Mouse (Mus musculus): ENCODE data around the gene Nfu1. TPM values are rescaled to one million over a fixed set of nuclear protein-coding genes. Genes with fewer than 3 reads are reported as not detected.

Nfu1 gene
- total and polyA plus RNA-seq, 3 experiments, result 111 to 123 TPM; not detected in 1

- TF ChIP-seq MYC (IDR thresholded peaks at IDR 0.05; ENCODE audit: low read depth, low read length) (0 out of 2 replicates have a peak, but pooled peaks have one; percentile 27), POLR2AphosphoS2 (IDR thresholded peaks at IDR 0.05; ENCODE audit: low read length) (no peak), CTCF (IDR thresholded peaks at IDR 0.05 in 2 of 3, conservative IDR thresholded peaks at IDR 0.05 in 1 of 3; ENCODE audit: control insufficient read depth in 1 of 3, insufficient read depth in 1 of 3, low read depth in 2 of 3, low read length in 3 of 3, poor library complexity in 1 of 3, severe bottlenecking in 1 of 3) (peak; percentile 61 to 76 (median 70)), GATA1 (IDR thresholded peaks at IDR 0.05; ENCODE audit: low read depth, low read length) (no peak), E2F4 (IDR thresholded peaks at IDR 0.05; ENCODE audit: borderline replicate concordance, low read depth, low read length) (no peak)
Measured at GRCm38 (mm10) chr6:87016916-87017315, 7.9 kb downstream of the Nfu1 start (continued).

- Histone ChIP-seq H3K9ac (ENCODE audit: control insufficient read depth, low read depth, low read length, poor library complexity, severe bottlenecking) (no peak overlapping the region), H3K79me2 (ENCODE audit: control insufficient read depth, insufficient read depth, low read length, poor library complexity) (no peaks in the 10 kb centered on the region), H3K4me3 (ENCODE audit: control insufficient read depth in 1 of 2, insufficient read depth in 1 of 2, low read depth in 2 of 2, low read length in 2 of 2) (no peak overlapping the region), H3K27me3 (ENCODE audit: control insufficient read depth in 1 of 2, insufficient read depth in 2 of 2, low read length in 2 of 2) (no peaks in the 10 kb centered on the region), H3K4me1 (ENCODE audit: control insufficient read depth in 1 of 2, insufficient read depth in 2 of 2, low read length in 2 of 2) (no peaks in the 10 kb centered on the region), H3K27ac (ENCODE audit: control insufficient read depth, low read depth, low read length) (no peak overlapping the region), H3K9me3 (replicated peaks; ENCODE audit: insufficient read depth, low read length) (no peaks in the 10 kb centered on the region), H3K36me3 (ENCODE audit: control insufficient read depth in 1 of 2, insufficient read depth in 2 of 2, low read length in 2 of 2) (peaks cover 0 to 33% of the 10 kb centered on the region in 2 experiments; a peak in 2 of 4 replicates)
- TF ChIP-seq ZMIZ1 (IDR thresholded peaks at IDR 0.05; ENCODE audit: low read depth, low read length) (no peak), ETS1 (IDR thresholded peaks at IDR 0.05; ENCODE audit: low read depth, low read length) (no peak), SMC3 (IDR thresholded peaks at IDR 0.05; ENCODE audit: low read depth, low read length) (no peak), ELF1 (IDR thresholded peaks at IDR 0.05; ENCODE audit: low read depth, low read length) (no peak), MYB (IDR thresholded peaks at IDR 0.05; ENCODE audit: low read depth, low read length) (no peak), SIN3A (IDR thresholded peaks at IDR 0.05; ENCODE audit: low read length) (no peak), MYC (IDR thresholded peaks at IDR 0.05; ENCODE audit: low read depth, low read length) (no peak), ZKSCAN1 (IDR thresholded peaks at IDR 0.05; ENCODE audit: low read depth, low read length) (no peak), TCF12 (IDR thresholded peaks at IDR 0.05; ENCODE audit: low read depth, low read length) (no peak), MAX (IDR thresholded peaks at IDR 0.05; ENCODE audit: low read length) (no peak), GABPA (IDR thresholded peaks at IDR 0.05; ENCODE audit: low read depth, low read length) (no peak), POLR2AphosphoS5 (IDR thresholded peaks at IDR 0.05; ENCODE audit: borderline replicate concordance, low read depth, low read length) (no peak), MXI1 (IDR thresholded peaks at IDR 0.05; ENCODE audit: low read depth, low read length) (no peak), MAFK (IDR thresholded peaks at IDR 0.05; ENCODE audit: borderline replicate concordance, low read depth, low read length) (no peak)
- DNase-seq (ENCODE audit: low read depth, low spot score), result no peak
Measured at GRCm38 (mm10) chr6:87018874-87019273, 9.8 kb downstream of the Nfu1 start.

- no peaks in the 10 kb centered on the region for H3K9me3 ChIP-seq (replicated peaks; ENCODE audit: insufficient read depth, low read length)
- no peak for TF ChIP-seq MXI1 (IDR thresholded peaks at IDR 0.05; ENCODE audit: low read depth, low read length)
- TF ChIP-seq TCF12 (IDR thresholded peaks at IDR 0.05; ENCODE audit: low read depth, low read length), result no peak
- no peak for TF ChIP-seq MAFK (IDR thresholded peaks at IDR 0.05; ENCODE audit: borderline replicate concordance, low read depth, low read length)
- no peak overlapping the region for H3K4me3 ChIP-seq (ENCODE audit: control insufficient read depth in 1 of 2, insufficient read depth in 1 of 2, low read depth in 2 of 2, low read length in 2 of 2)
- no peak overlapping the region for H3K9ac ChIP-seq (ENCODE audit: control insufficient read depth, low read depth, low read length, poor library complexity, severe bottlenecking)
- H3K36me3 ChIP-seq (ENCODE audit: control insufficient read depth in 1 of 2, insufficient read depth in 2 of 2, low read length in 2 of 2), result peaks cover 3 to 32% of the 10 kb centered on the region in 2 experiments
- H3K4me1 ChIP-seq (ENCODE audit: control insufficient read depth in 1 of 2, insufficient read depth in 2 of 2, low read length in 2 of 2), result peaks cover under 1 to 1% of the 10 kb centered on the region in 2 experiments
- H3K79me2 ChIP-seq (ENCODE audit: control insufficient read depth, insufficient read depth, low read length, poor library complexity), result no peaks in the 10 kb centered on the region
- no peaks in the 10 kb centered on the region for H3K27me3 ChIP-seq (ENCODE audit: control insufficient read depth in 1 of 2, insufficient read depth in 2 of 2, low read length in 2 of 2)
- DNase-seq (ENCODE audit: low read depth, low spot score), result no peak
- H3K27ac ChIP-seq (ENCODE audit: control insufficient read depth, low read depth, low read length), result no peak overlapping the region
Measured at GRCm38 (mm10) chr6:87021791-87022190, 12.8 kb downstream of the Nfu1 start.

Measured in MEL (cell line).